Mouse (Mus musculus) T-helper 17 cell (primary cell): ENCODE data around the gene Grb2.

Source experiments
- in situ Hi-C, 2 experiments: fragments of 300-600 bp; cut with MboI, MseI; formaldehyde crosslinking; loops; 1 replicate in 1 of 2; 2 replicates in 1 of 2; pipeline ENCODE4 v1.15.1; 2025; ENCODE audit warnings: high pct_unique_total_duplicates in 2 of 2

The Grb2 gene

DNA sequence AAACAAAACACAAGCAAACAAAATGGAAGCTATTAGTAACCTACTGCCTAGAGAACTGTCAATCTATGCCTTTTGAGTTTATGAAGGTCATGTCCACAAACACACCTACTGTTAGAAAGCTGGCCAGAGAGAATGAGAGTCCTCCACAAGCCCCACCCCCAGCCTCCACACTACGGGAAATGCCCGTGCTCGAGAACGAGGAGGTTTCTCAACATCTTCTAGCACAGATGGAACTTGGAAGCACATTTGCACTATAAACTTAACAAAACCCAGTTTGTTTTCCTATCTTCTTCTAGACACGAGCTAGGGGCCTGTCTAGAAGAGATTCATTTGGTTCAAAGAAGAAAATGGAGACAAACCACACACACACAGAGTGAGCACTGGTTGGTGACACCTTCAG is 18.0 kb downstream of the Grb2 start:
- in situ Hi-C loops: loop anchor here in 1 of 2 experiments (10.0 kb wide), 1 partner anchor 46 kb away; no protein-coding TSS in a partner anchor

DNA sequence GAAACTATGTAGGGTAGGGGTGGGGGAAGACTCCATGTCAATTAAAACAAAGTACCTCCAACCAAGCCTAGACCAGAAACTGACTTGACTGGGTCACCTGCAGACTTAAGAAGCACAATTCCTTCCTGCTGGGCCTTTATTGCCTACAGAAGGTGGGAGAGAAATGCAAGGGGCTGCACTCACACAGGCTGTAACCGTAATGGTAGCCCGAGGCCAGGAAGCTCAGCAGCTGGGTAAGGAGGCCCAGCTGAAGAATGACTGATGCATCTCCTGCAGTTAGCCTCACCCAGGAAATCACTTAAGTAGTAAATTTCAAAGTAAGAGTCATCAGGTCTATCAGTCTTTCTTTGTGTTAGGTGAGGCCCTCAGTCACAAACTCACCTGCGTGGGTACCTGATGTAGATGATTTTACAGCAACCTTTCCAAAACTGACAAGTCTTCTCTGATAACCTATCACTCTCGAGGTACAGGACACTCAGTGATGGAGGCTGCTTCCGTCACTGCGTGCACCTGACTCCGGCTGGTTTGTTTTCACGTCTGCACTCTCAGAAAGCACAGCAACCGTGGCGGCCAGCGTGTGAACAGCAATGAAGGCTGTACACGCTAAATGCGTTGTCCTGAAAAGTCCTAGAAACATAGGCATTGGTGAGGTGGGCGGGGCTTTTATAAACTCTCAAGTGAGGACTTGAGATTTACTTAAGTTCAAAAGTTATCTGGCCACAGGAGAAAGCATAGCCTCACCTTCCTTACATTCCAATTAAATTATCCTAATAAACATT is 19.1 kb downstream of the Grb2 start:
- in situ Hi-C loops: no loop called here

DNA sequence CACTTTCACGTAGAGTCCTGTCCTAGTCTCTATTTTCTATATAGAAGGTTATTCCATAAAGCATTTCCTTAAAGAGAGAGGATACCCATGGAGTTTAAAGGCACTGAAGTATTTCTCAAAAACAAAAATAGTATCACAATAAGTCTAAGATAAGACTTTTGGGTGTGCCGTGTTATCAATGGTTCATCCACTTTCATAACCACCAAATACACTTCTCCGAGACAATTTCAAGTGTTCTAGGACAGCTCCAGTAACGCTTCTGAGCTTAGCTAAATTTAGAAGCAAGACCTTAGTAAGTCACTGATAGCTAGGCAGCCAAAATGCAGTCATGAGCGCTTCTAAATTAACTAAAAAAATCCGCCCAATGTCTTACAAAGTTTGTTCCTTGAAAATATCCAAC is 22.0 kb downstream of the Grb2 start:
- in situ Hi-C loops: no loop called here

DNA sequence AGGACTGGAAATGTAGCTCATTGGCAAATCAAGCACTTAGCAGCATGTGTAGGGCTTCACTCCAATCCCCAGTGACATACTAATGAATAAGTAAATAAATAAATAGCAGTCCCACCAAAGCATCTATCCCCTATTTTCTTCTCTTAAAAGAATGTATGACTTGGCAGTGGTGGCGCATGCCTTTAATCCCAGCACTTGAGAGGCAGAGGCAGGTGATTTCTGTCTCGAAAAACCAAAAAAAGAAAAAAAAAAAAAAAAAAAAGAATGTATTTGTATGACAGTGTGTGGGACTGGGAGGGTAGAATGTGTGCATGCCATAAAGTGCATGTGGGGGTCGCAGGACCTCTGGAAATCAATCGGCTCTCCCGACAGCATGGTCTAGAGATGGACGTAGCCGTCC is 22.4 kb downstream of the Grb2 start:
- in situ Hi-C loops: no loop called here

DNA sequence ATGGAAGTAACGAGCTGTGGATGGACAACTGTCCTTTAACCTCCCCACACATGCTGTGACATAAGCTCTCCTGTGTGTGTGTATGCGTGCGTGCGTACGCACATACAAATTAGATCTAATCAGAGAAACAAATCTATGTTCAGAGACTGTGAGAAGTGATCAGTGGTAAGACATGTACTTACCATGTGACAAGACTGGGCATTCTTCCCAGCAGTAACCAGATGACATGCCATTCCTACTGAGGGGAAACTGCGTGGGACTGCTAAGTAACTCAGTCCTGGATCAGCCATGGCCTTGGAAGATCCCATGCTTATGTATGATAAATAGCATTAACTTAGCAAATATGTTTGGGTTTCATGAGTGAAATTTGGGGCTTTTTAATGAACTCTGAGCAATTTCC is 23.5 kb downstream of the Grb2 start:
- in situ Hi-C loops: no loop called here

DNA sequence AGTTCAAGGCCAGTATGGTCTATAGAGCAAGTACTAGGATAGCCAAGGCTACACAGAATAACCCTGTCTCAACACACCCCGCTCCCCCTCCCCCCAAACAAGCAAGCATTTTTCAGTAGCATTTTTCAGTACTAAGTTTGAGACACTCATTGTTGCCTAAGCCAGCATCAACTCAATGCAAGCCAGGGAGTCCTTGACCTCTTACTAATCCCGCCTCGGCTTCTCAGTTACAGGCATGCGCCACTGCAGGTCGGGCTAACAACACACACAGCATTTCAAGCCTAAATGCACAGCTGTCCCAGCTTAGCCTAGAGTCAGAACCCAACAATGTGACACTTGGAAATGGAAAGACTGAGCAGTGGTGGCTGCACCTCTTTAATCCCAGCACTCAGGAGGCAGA is 25.1 kb downstream of the Grb2 start:
- in situ Hi-C loops: no loop called here

DNA sequence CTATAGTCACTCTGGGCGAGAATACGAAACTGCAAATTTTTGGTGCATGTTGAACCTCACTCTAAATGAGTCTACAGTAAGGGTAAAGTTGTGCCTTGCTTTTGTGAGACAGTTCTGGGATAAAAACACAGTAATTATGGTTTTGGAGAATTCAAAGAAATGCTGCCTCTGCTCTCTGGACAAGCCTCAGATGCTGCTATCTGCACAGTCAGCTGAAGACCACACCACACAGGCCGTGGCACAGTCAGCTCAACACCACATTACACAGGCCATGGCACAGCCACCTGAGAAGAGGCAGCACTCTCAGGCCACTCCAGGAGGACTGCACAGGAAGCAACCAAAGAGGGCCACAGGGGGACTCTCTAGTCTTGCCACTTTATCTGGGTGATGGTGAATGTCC is 26.0 kb downstream of the Grb2 start:
- in situ Hi-C loops: no loop called here

DNA sequence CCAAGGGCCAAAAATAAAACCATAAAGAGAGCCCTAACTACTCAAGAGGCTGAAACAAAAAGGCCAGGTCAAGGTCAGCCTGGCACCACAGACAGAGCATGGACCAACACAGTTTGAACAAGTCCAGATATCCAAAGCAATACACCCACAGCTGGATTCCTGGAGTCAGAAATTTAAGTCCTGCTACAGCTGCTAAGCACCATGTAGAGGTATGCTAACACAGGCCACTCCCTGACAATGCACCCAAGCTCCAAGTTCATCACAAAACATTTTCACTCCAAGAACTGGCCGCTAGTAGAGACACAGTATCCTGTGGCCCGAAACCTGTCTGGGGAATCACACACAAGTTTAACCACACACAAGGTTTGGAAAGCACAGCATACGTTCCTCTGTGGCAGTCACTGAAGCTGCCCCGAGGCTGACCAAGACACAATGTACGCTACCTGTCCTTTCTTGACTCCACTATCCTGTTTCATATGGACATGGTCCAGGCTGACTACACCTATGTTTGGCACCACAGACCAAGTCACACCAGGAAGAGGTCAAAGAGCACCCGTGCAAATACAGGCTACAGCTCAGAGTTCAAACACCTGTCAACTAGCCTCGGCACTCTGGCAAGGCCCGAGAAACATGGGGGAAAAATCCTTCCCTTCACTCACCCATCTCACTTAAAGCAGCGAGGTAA is 28.7 kb downstream of the Grb2 start:
- in situ Hi-C loops: loop anchor here in 1 of 2 experiments (10.0 kb wide), 1 partner anchor 1095 kb away; the partner anchor contains the start of gene St6galnac1

DNA sequence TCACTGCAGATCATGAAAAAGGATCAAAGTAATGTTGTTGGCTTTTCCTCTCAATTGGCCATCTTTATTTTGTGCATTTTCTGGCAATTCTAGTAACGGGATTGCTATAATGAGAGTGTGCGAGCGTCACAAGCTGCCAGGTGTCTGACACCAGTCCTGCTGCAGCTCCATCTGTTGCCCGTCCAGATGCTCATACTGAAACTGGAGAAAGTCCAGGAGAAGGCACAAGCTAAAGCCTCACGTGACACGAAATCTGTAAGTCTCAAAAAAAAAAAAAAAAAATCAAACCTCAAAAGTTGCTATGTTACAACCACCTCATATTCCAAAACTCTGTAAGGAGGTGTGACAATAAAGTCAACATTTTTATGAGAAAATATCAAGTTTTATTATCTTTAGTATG is 29.5 kb downstream of the Grb2 start:
- in situ Hi-C loops: loop anchor here in 1 of 2 experiments (10.0 kb wide), 1 partner anchor 1096 kb away; the partner anchor contains the start of gene St6galnac1

DNA sequence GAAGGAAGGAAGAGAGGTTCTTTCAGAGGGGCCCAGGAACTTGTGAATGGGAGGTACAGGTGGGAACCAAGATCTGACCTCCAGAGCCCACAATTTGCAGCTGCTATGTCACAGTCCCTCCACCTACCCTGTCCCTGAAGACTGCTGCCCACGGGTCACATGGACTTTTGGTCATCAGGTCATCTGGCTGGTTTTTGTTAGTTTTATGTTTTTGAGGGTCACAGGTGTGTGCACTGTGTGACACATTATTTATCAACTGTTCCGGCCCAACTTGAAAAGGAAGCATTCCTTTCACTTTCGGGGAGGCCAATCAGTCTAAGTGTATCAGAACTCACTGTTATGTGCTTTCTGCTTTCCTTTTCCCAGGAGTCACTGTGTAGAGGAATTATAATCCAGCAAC is 30.9 kb downstream of the Grb2 start:
- in situ Hi-C loops: loop anchor here in 1 of 2 experiments (10.0 kb wide), 1 partner anchor 1097 kb away; the partner anchor contains the start of gene St6galnac1

DNA sequence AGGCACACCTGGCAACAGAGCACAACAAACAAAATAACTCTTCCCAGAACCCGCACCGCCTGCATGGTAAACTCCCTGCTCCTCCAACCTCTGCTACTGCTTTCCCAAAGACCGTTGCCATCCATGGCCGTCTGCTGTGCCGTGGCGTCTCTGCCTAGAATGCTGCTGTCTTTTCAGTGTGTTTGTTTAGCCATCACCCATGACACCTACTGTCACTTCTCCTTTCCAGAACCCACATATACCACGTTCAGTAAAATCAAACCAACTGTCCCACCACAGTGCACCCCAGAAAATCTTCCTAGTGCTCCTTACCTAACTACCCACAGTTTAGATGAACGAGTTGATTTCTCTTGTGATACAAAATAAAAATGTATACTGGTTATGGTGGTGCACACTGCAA is 31.7 kb downstream of the Grb2 start:
- in situ Hi-C loops: loop anchor here in 1 of 2 experiments (10.0 kb wide), 1 partner anchor 1098 kb away; the partner anchor contains the start of gene St6galnac1

DNA sequence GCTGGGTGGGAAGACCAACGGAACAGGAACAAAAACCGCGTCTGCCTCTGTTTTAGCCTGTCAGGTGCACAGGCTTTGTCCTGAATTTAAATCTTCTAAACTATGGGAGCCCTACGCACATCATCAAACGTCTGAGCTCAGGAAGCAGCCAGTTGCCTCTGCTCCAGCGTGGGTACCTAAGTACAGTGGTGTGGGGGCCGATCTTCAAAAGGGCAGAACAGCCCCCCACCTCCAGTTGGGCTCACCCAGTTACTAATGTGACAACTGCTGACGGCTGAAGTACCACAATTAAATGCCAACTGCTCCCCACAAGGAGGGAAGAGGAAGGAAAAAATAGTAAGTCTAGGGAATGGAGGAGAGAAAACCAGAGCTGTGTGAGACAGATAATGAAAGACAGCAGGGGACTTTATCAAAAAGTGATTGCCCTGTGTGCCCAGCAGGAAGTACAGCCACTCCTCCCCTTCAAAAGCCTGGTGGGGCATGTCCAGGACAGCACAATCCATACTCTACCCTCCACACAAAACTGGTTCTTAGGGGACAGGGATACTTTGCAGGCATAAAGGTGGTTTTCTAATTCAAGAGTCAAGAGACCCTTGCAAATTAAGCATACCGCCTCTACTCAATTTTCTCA is 34.0 kb downstream of the Grb2 start:
- in situ Hi-C loops: loop anchor here in 1 of 2 experiments (10.0 kb wide), 1 partner anchor 1100 kb away; the partner anchor contains the start of gene St6galnac1

DNA sequence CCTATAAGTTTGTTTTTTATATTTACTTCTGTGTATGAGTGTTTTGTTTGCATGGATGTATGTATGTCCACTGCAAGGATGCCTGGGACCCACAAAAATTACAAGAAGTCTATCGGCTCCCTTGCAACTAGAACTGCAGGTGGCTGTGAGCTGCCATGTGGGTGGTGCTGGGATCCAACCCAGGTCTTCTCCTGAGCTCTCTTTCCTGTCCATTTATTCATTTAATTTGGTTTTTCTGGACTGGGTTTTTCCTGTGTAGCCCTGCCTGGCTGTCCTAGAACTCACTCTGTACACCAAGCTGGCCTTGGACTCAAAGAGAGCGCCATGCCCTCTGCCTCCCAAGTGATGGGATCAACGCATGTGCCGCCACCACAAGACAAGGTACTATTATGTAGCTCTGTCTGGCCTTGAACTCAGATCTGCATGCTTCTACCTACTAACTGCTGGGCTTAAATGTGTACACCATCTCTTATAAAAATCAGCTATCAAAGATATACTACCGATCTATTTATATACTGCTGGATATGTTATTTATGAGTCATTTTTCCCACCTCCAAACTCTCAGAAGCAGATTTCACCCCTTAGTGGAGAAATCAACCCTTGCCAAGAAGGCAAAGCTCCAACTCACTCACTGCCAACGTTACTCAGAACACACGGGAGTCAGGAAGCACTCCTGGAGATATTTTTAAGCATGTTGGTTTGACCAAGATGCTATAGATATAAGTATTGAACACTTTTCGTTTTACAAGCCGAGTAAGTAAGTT is 34.7 kb downstream of the Grb2 start:
- in situ Hi-C loops: loop anchor here in 1 of 2 experiments (10.0 kb wide), 1 partner anchor 1101 kb away; the partner anchor contains the start of gene St6galnac1

DNA sequence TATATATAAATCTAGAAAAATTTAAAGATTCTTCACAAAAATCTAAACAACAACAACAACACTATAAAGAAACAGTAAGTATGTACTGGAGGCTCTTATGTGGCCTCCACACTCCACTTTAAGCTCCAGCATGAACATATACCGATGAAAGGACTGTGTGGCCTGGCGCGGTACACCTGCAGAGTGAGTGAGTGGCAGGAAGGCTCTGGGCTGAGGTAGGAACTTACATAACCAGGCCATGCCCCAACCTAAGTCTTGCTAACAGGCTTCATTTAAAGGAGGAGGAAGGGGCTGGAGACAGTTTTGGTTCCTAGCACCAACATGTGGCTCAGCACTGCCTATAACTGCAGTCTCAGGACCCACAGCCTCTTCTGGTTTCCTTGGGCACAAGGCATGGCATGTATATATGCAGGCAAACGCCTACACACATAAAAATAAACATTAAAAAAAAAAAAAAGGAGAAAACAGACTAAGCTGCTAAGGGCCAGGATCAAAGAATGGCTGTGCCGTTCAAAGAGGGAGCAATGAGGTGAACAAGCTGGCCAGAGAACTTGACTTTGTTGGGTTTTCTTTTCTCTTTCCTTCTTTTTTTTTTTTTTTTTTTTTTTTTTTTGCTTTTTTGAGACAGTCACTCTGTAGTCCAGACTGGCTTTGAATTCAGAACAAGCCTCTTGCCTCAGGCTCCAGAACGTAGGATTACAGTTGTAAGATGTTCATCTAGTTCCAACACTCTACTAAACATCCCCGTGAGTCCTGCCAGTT is 36.0 kb downstream of the Grb2 start:
- in situ Hi-C loops: loop anchor here in 1 of 2 experiments (10.0 kb wide), 1 partner anchor 1102 kb away; the partner anchor contains the start of gene St6galnac1

DNA sequence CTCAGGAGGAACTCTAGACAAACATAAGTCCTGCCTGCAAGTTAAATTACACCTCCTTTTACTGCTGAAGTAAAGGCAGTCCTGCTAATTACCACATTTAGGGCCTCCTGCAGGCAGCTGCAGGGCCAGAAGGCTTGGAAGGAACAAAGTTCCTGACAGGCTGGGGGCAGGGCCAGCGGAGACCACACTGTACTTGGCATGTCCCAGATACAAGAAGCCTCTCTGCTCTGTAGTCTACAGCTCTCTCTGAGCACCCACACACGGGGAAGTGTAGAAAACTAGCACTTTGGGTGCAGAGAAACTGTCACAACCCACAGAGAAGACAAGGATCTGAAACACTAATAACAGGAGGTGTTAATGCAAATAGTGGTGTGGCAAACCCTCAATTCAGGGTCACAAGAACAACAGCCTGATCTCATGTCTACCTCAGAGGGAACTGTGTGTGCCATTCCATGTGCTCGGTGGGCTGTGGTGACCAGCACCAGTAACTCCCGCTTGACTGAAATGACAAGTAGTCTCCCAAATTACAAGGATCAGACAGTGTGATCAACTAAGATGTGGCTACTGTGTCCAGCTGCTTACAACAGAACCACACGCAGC is 37.8 kb downstream of the Grb2 start:
- in situ Hi-C loops: loop anchor here in 1 of 2 experiments (10.0 kb wide), 1 partner anchor 1104 kb away; the partner anchor contains the start of gene St6galnac1

DNA sequence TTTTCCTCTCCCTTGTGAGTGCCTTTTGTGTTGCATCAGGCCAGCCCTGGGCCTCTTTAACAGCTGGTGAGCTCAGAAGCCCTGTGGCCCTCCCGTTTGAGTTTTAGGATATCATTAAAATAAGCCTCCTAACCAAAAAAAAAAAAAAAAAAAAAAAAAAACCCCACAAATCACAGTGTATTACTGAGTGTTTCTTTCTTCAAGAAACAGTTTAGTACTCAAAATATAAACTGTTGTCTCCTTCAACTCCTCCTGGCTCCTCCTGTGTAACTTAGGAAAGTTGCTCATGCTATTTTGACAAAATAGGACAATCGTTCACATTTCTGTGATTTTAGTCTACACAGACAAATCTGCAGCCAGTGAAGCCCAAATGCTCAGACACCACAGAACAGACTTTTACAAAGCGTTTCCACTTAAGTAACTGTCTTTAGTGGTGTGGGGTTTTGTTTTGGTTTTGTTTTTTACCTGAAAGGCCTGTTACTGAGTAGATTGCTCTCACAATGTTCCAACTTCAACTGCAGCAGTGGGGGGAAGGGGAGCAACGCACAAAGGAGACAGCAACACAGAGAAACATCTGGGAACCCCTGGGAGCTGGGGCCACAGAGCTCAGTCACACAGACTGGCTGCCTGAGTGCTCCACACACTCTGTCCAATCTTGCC is 44.6 kb downstream of the Grb2 start:
- in situ Hi-C loops: no loop called here

DNA sequence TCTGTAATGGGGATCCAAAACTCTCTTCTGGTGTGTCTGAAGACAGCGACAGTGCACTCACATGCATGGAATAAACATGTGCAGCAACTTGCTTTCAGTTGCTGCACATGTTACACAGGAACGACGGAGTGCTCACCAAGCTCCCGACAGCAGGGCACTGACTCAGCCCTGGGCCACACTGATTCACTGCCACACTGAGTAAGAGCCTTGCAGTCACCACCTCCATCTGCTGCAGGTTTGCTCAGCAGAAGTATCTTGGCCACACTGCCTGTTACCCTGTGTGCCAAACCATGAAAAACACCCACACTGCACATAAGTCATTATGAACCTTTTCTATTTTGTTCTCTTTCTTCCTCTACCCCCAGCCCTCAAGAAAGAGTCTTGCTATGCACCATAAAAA is 48.0 kb downstream of the Grb2 start:
- in situ Hi-C loops: no loop called here

DNA sequence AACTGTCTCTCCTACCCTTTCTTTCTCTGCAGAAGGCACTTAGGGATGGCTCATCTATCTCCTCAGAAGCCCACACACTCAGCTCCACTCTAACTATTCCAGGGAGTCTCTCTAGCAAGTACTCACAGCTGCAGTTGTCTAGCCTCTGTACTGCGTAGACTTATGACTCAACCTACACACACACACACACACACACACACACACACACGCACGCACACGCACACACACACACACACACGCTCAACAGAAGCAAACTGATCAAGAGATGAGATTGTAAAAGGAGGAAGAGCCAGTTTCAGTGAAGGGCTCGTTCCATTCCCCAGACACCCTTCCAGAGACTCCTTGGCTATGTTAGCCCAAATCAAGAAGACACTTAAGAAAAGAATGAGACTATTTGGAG is 49.9 kb downstream of the Grb2 start:
- in situ Hi-C loops: no loop called here

DNA sequence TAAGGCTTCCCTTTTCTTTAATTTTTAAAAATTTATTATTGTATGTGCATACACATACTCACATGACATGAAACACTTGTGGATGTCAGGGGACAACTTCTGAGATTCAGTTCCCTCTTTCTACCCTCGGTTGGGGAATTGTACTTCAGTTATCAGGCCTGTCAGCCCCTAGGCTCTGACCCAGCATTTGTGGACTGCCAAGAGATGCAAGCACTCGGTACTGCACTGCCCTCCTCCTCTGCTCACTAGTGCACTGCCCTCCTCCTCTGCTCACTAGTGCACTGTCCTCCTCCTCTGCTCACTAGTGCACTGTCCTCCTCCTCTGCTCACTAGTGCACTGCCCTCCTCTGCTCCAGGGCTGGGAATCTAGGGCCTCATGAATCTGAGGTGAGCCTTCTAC is 54.3 kb downstream of the Grb2 start:
- in situ Hi-C loops: no loop called here
